Mouse (Mus musculus): Measurements from ENCODE around the gene Usp29. TPM values are rescaled to one million over a fixed set of nuclear protein-coding genes. Genes with fewer than 3 reads are reported as not detected.

The Usp29 gene
- polyA plus RNA-seq, 1 experiment from 2014 or later, result 13.0 TPM

GRCm38 (mm10) chr7:6911731-6912130 lies 181.4 kb downstream of the Usp29 start:
- Histone ChIP-seq H3K27ac (ENCODE audit: low read depth, low read length) (no peak overlapping the region), H3K9ac (ENCODE audit: low read length) (no peak overlapping the region), H3K27me3 (ENCODE audit: control insufficient read depth, insufficient read depth, low read length) (no peaks in the 10 kb centered on the region), H3K4me2 (ENCODE audit: low read depth) (no peak overlapping the region), H3K4me3 (ENCODE audit: low read depth, low read length) (no peak overlapping the region), H3K4me1 (ENCODE audit: control insufficient read depth, insufficient read depth, low read length) (no peaks in the 10 kb centered on the region; the same call in 1 of the 2 replicates), H3K9me3 (ENCODE audit: control insufficient read depth, low read length) (no peaks in the 10 kb centered on the region), H3K36me3 (ENCODE audit: control insufficient read depth, insufficient read depth, low read length) (no peaks in the 10 kb centered on the region)
- ATAC-seq (ENCODE audit: insufficient read depth, low FRiP score, low TSS enrichment), result no peak
- WGBS, result 77% methylated on average over 5 of the region's 5 CpGs
- DNase-seq (ENCODE audit: low spot score), result no peak

GRCm38 (mm10) chr7:6913439-6914380 lies 183.3 kb downstream of the Usp29 start:
- Histone ChIP-seq H3K4me1 (ENCODE audit: control insufficient read depth, insufficient read depth, low read length) (no peaks in the 10 kb centered on the region; the same call in 1 of the 2 replicates), H3K4me3 (ENCODE audit: low read depth, low read length) (peak overlapping the region; percentile 6; the same call in 1 of the 2 replicates), H3K4me2 (ENCODE audit: low read depth) (peak overlapping the region; percentile 29), H3K27ac (ENCODE audit: low read depth, low read length) (peak overlapping the region; percentile 60), H3K9me3 (ENCODE audit: control insufficient read depth, low read length) (no peaks in the 10 kb centered on the region), H3K36me3 (ENCODE audit: control insufficient read depth, insufficient read depth, low read length) (no peaks in the 10 kb centered on the region), H3K9ac (ENCODE audit: low read length) (peak overlapping the region; percentile 19; the same call in 1 of the 2 replicates), H3K27me3 (ENCODE audit: control insufficient read depth, insufficient read depth, low read length) (no peaks in the 10 kb centered on the region)
- peak; percentile 72 for DNase-seq (ENCODE audit: low spot score)
- ATAC-seq (ENCODE audit: insufficient read depth, low FRiP score, low TSS enrichment), result no peak; the same call in 1 of the 2 replicates
- 17% methylated on average over 30 of the region's 30 CpGs for WGBS

- Histone ChIP-seq H3K27ac (ENCODE audit: low read depth, low read length) (no peak overlapping the region), H3K9me3 (ENCODE audit: control insufficient read depth, low read length) (no peaks in the 10 kb centered on the region), H3K4me3 (ENCODE audit: low read depth, low read length) (no peak overlapping the region), H3K4me1 (ENCODE audit: control insufficient read depth, insufficient read depth, low read length) (no peaks in the 10 kb centered on the region; the same call in 1 of the 2 replicates), H3K36me3 (ENCODE audit: control insufficient read depth, insufficient read depth, low read length) (no peaks in the 10 kb centered on the region), H3K9ac (ENCODE audit: low read length) (no peak overlapping the region), H3K27me3 (ENCODE audit: control insufficient read depth, insufficient read depth, low read length) (no peaks in the 10 kb centered on the region), H3K4me2 (ENCODE audit: low read depth) (no peak overlapping the region)
- DNase-seq (ENCODE audit: low spot score) (no peak), ATAC-seq (ENCODE audit: insufficient read depth, low FRiP score, low TSS enrichment) (no peak)
- 40% methylated on average over 5 of the region's 5 CpGs for WGBS
These were observed 186.7 kb downstream of the Usp29 start for GRCm38 (mm10) chr7:6917126-6917525.

- Histone ChIP-seq H3K27ac (ENCODE audit: low read depth, low read length) (no peak overlapping the region), H3K36me3 (ENCODE audit: control insufficient read depth, insufficient read depth, low read length) (no peaks in the 10 kb centered on the region), H3K27me3 (ENCODE audit: control insufficient read depth, insufficient read depth, low read length) (no peaks in the 10 kb centered on the region), H3K4me2 (ENCODE audit: low read depth) (no peak overlapping the region), H3K4me1 (ENCODE audit: control insufficient read depth, insufficient read depth, low read length) (no peaks in the 10 kb centered on the region; the same call in 1 of the 2 replicates), H3K4me3 (ENCODE audit: low read depth, low read length) (no peak overlapping the region), H3K9ac (ENCODE audit: low read length) (no peak overlapping the region), H3K9me3 (ENCODE audit: control insufficient read depth, low read length) (no peaks in the 10 kb centered on the region)
- 18% methylated on average over 10 of the region's 10 CpGs for WGBS
- ATAC-seq (ENCODE audit: insufficient read depth, low FRiP score, low TSS enrichment) (0 out of 2 replicates have a peak, but pooled peaks have one; percentile 51), DNase-seq (ENCODE audit: low spot score) (peak; percentile 89)
These were observed 187.9 kb downstream of the Usp29 start for GRCm38 (mm10) chr7:6918267-6918666.

GRCm38 (mm10) chr7:6919131-6919870 lies 188.9 kb downstream of the Usp29 start:
- H3K36me3 ChIP-seq (ENCODE audit: control insufficient read depth, insufficient read depth, low read length), result no peaks in the 10 kb centered on the region
- WGBS, result 94% methylated on average over 1 of the region's 1 CpGs
- H3K27ac ChIP-seq (ENCODE audit: low read depth, low read length), result no peak overlapping the region
- no peak overlapping the region for H3K4me3 ChIP-seq (ENCODE audit: low read depth, low read length)
- no peaks in the 10 kb centered on the region for H3K9me3 ChIP-seq (ENCODE audit: control insufficient read depth, low read length)
- H3K9ac ChIP-seq (ENCODE audit: low read length), result no peak overlapping the region
- ATAC-seq (ENCODE audit: insufficient read depth, low FRiP score, low TSS enrichment) (no peak), DNase-seq (ENCODE audit: low spot score) (no peak)
- no peaks in the 10 kb centered on the region; the same call in 1 of the 2 replicates for H3K4me1 ChIP-seq (ENCODE audit: control insufficient read depth, insufficient read depth, low read length)
- no peak overlapping the region for H3K4me2 ChIP-seq (ENCODE audit: low read depth)
- no peaks in the 10 kb centered on the region for H3K27me3 ChIP-seq (ENCODE audit: control insufficient read depth, insufficient read depth, low read length)

- no peak overlapping the region for H3K4me3 ChIP-seq (ENCODE audit: low read depth, low read length)
- no peak overlapping the region for H3K27ac ChIP-seq (ENCODE audit: low read depth, low read length)
- no peaks in the 10 kb centered on the region for H3K9me3 ChIP-seq (ENCODE audit: control insufficient read depth, low read length)
- H3K4me1 ChIP-seq (ENCODE audit: control insufficient read depth, insufficient read depth, low read length), result no peaks in the 10 kb centered on the region
- H3K36me3 ChIP-seq (ENCODE audit: control insufficient read depth, insufficient read depth, low read length), result no peaks in the 10 kb centered on the region
- H3K27me3 ChIP-seq (ENCODE audit: control insufficient read depth, insufficient read depth, low read length), result no peaks in the 10 kb centered on the region
- no peak for ATAC-seq (ENCODE audit: insufficient read depth, low FRiP score, low TSS enrichment)
- no peak overlapping the region for H3K9ac ChIP-seq (ENCODE audit: low read length)
- 86% methylated on average over 3 of the region's 3 CpGs for WGBS
- H3K4me2 ChIP-seq (ENCODE audit: low read depth), result no peak overlapping the region
- no peak for DNase-seq (ENCODE audit: low spot score)
These were observed 193.1 kb downstream of the Usp29 start for GRCm38 (mm10) chr7:6923515-6923914.

- no peaks in the 10 kb centered on the region for H3K27me3 ChIP-seq (ENCODE audit: control insufficient read depth, insufficient read depth, low read length)
- no peaks in the 10 kb centered on the region for H3K4me1 ChIP-seq (ENCODE audit: control insufficient read depth, insufficient read depth, low read length)
- H3K4me3 ChIP-seq (ENCODE audit: low read depth, low read length), result no peak overlapping the region
- DNase-seq (ENCODE audit: low spot score), result peak; percentile 11
- H3K27ac ChIP-seq (ENCODE audit: low read depth, low read length), result no peak overlapping the region
- no peak overlapping the region for H3K4me2 ChIP-seq (ENCODE audit: low read depth)
- 0 out of 2 replicates have a peak, but pooled peaks have one; percentile 9 for ATAC-seq (ENCODE audit: insufficient read depth, low FRiP score, low TSS enrichment)
- 68% methylated on average over 7 of the region's 7 CpGs for WGBS
- H3K9me3 ChIP-seq (ENCODE audit: control insufficient read depth, low read length), result no peaks in the 10 kb centered on the region
- H3K36me3 ChIP-seq (ENCODE audit: control insufficient read depth, insufficient read depth, low read length), result no peaks in the 10 kb centered on the region
- H3K9ac ChIP-seq (ENCODE audit: low read length), result no peak overlapping the region
These were observed 195.8 kb downstream of the Usp29 start for GRCm38 (mm10) chr7:6925926-6926730.

- Histone ChIP-seq H3K4me1 (ENCODE audit: control insufficient read depth, insufficient read depth, low read length) (no peaks in the 10 kb centered on the region), H3K36me3 (ENCODE audit: control insufficient read depth, insufficient read depth, low read length) (no peaks in the 10 kb centered on the region), H3K27me3 (ENCODE audit: control insufficient read depth, insufficient read depth, low read length) (no peaks in the 10 kb centered on the region), H3K4me2 (ENCODE audit: low read depth) (no peak overlapping the region), H3K9ac (ENCODE audit: low read length) (no peak overlapping the region), H3K4me3 (ENCODE audit: low read depth, low read length) (no peak overlapping the region), H3K9me3 (ENCODE audit: control insufficient read depth, low read length) (no peaks in the 10 kb centered on the region), H3K27ac (ENCODE audit: low read depth, low read length) (no peak overlapping the region)
- DNase-seq (ENCODE audit: low spot score), result no peak
- ATAC-seq (ENCODE audit: insufficient read depth, low FRiP score, low TSS enrichment), result no peak
- 72% methylated on average over 4 of the region's 4 CpGs for WGBS
These were observed 196.3 kb downstream of the Usp29 start for GRCm38 (mm10) chr7:6926731-6926995.

Measured in neural tube, embryonic 11.5 days (tissue).